Mouse (Mus musculus): ENCODE results near the gene 4931422A03Rik. TPM values are rescaled to one million over a fixed set of nuclear protein-coding genes. Genes with fewer than 3 reads are reported as not detected.

The 4931422A03Rik gene
- polyA plus RNA-seq, 1 experiment, result not detected

DNA sequence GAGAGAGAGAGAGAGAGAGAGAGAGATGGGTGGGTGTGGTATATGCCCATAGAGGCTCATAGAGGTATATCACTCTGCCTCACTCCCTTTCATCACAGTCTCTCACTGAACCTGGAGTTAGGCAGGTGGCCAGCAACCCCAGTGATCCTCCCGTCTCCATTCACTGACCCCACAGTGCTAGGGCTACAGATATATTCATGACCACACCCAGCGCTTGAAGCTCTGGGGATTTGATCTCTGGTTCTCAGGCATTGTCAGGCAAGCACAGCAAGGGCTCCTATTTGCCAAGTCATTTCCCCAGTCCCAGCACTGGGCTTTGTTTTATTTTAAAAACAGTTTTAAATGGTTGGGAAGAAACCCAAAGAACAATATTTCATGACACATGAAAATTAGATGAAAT is 96.1 kb downstream of the 4931422A03Rik start:
- Histone ChIP-seq H3K4me3 (ENCODE audit: insufficient read depth, low read length) (no peak overlapping the region), H3K4me1 (ENCODE audit: control insufficient read depth, insufficient read depth, low read length) (no peaks in the 10 kb centered on the region), H3K27ac (ENCODE audit: insufficient read depth, low read length) (no peak overlapping the region)
- no peak for TF ChIP-seq CTCF (IDR thresholded peaks at IDR 0.05; ENCODE audit: borderline replicate concordance, insufficient read depth, low read length)
- TF ChIP-seq POLR2A (IDR thresholded peaks at IDR 0.05; ENCODE audit: low read depth, low read length), result no peak

GRCm38 (mm10) chr2:103931511-103931911 is 96.7 kb downstream of the 4931422A03Rik start:
- no peak overlapping the region for H3K27ac ChIP-seq (ENCODE audit: insufficient read depth, low read length)
- no peak overlapping the region for H3K4me3 ChIP-seq (ENCODE audit: insufficient read depth, low read length)
- TF ChIP-seq POLR2A (IDR thresholded peaks at IDR 0.05; ENCODE audit: low read depth, low read length), result no peak
- no peak for TF ChIP-seq CTCF (IDR thresholded peaks at IDR 0.05; ENCODE audit: borderline replicate concordance, insufficient read depth, low read length)
- H3K4me1 ChIP-seq (ENCODE audit: control insufficient read depth, insufficient read depth, low read length), result no peaks in the 10 kb centered on the region

GRCm38 (mm10) chr2:103930306-103931019 is 97.7 kb downstream of the 4931422A03Rik start:
- no peak overlapping the region for H3K27ac ChIP-seq (ENCODE audit: insufficient read depth, low read length)
- no peak for TF ChIP-seq CTCF (IDR thresholded peaks at IDR 0.05; ENCODE audit: borderline replicate concordance, insufficient read depth, low read length)
- no peak for TF ChIP-seq POLR2A (IDR thresholded peaks at IDR 0.05; ENCODE audit: low read depth, low read length)
- H3K4me1 ChIP-seq (ENCODE audit: control insufficient read depth, insufficient read depth, low read length), result no peaks in the 10 kb centered on the region
- no peak overlapping the region for H3K4me3 ChIP-seq (ENCODE audit: insufficient read depth, low read length)

DNA sequence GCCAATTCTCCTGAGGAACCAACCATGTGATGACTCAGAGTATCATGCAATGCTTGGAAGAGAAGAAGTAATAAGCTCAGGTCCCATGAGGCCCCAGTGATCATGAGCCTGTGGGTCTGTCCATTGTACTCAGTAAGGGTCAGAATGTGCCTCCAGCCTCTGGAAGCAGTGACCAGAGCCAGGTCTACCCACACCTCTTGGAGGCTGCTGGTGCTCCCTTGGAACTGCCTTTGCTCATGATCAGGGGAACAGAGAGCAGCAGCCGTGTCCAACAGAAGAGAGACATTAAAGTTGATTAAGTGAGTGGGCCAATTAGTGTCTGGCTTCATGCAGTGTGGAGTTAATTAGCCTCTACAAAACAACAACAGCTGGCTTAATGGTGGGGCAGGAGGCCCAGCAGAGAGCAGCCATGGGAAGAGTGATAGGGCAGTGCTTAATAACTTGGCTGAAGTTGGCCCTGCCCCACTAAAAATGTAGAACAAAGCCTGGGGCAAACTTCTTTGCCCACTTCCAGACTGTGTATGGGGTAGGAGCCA is 100.5 kb downstream of the 4931422A03Rik start:
- TF ChIP-seq CTCF (IDR thresholded peaks at IDR 0.05; ENCODE audit: borderline replicate concordance, insufficient read depth, low read length) (no peak), POLR2A (IDR thresholded peaks at IDR 0.05; ENCODE audit: low read depth, low read length) (no peak)
- Histone ChIP-seq H3K27ac (ENCODE audit: insufficient read depth, low read length) (no peak overlapping the region), H3K4me1 (ENCODE audit: control insufficient read depth, insufficient read depth, low read length) (no peaks in the 10 kb centered on the region), H3K4me3 (ENCODE audit: insufficient read depth, low read length) (no peak overlapping the region)

GRCm38 (mm10) chr2:103926586-103927113 is 101.5 kb downstream of the 4931422A03Rik start:
- TF ChIP-seq POLR2A (IDR thresholded peaks at IDR 0.05; ENCODE audit: low read depth, low read length) (no peak), CTCF (IDR thresholded peaks at IDR 0.05; ENCODE audit: borderline replicate concordance, insufficient read depth, low read length) (no peak)
- Histone ChIP-seq H3K4me3 (ENCODE audit: insufficient read depth, low read length) (no peak overlapping the region), H3K27ac (ENCODE audit: insufficient read depth, low read length) (no peak overlapping the region), H3K4me1 (ENCODE audit: control insufficient read depth, insufficient read depth, low read length) (no peaks in the 10 kb centered on the region)

GRCm38 (mm10) chr2:103919488-103919887 is 108.7 kb downstream of the 4931422A03Rik start:
- no peak for TF ChIP-seq CTCF (IDR thresholded peaks at IDR 0.05; ENCODE audit: borderline replicate concordance, insufficient read depth, low read length)
- no peak for TF ChIP-seq POLR2A (IDR thresholded peaks at IDR 0.05; ENCODE audit: low read depth, low read length)
- Histone ChIP-seq H3K4me1 (ENCODE audit: control insufficient read depth, insufficient read depth, low read length) (no peaks in the 10 kb centered on the region), H3K4me3 (ENCODE audit: insufficient read depth, low read length) (no peak overlapping the region), H3K27ac (ENCODE audit: insufficient read depth, low read length) (no peak overlapping the region)

GRCm38 (mm10) chr2:103918375-103918774 is 109.8 kb downstream of the 4931422A03Rik start:
- TF ChIP-seq CTCF (IDR thresholded peaks at IDR 0.05; ENCODE audit: borderline replicate concordance, insufficient read depth, low read length) (no peak), POLR2A (IDR thresholded peaks at IDR 0.05; ENCODE audit: low read depth, low read length) (no peak)
- Histone ChIP-seq H3K4me3 (ENCODE audit: insufficient read depth, low read length) (no peak overlapping the region), H3K4me1 (ENCODE audit: control insufficient read depth, insufficient read depth, low read length) (no peaks in the 10 kb centered on the region), H3K27ac (ENCODE audit: insufficient read depth, low read length) (no peak overlapping the region)

GRCm38 (mm10) chr2:103917375-103917774 is 110.8 kb downstream of the 4931422A03Rik start:
- H3K4me1 ChIP-seq (ENCODE audit: control insufficient read depth, insufficient read depth, low read length), result no peaks in the 10 kb centered on the region
- no peak overlapping the region for H3K27ac ChIP-seq (ENCODE audit: insufficient read depth, low read length)
- H3K4me3 ChIP-seq (ENCODE audit: insufficient read depth, low read length), result no peak overlapping the region
- TF ChIP-seq POLR2A (IDR thresholded peaks at IDR 0.05; ENCODE audit: low read depth, low read length) (no peak), CTCF (IDR thresholded peaks at IDR 0.05; ENCODE audit: borderline replicate concordance, insufficient read depth, low read length) (no peak)

Other genes with a start within 250 kb of the 4931422A03Rik start
- gene Caprin1, start 230.7 kb downstream of the 4931422A03Rik start, polyA plus RNA-seq (2011; ENCODE audit: insufficient read length, low read depth, missing spikeins), result 463 and 498 TPM in 2 replicates
- 0.84 TPM in 1 of 2 replicates, not detected in the other for gene Lmo2, start 70.4 kb downstream of the 4931422A03Rik start, polyA plus RNA-seq (2011; ENCODE audit: insufficient read length, low read depth, missing spikeins)
- gene Fbxo3, start 640 bp downstream of the 4931422A03Rik start, polyA plus RNA-seq (2011; ENCODE audit: insufficient read length, low read depth, missing spikeins), result 39.9 and 43.5 TPM in 2 replicates
- gene Gm10912, start 37.5 kb upstream of the 4931422A03Rik start, polyA plus RNA-seq (2011; ENCODE audit: insufficient read length, low read depth, missing spikeins), result not detected in 2 replicates
- gene Gm10799, start 40.2 kb upstream of the 4931422A03Rik start, polyA plus RNA-seq (2011; ENCODE audit: insufficient read length, low read depth, missing spikeins), result not detected in 2 replicates
- 3.4 and 3.5 TPM in 2 replicates for gene Cd59b, start 41.5 kb upstream of the 4931422A03Rik start, polyA plus RNA-seq (2011; ENCODE audit: insufficient read length, low read depth, missing spikeins)
- 52.5 and 67.1 TPM in 2 replicates for gene Cd59a, start 67.4 kb upstream of the 4931422A03Rik start, polyA plus RNA-seq (2011; ENCODE audit: insufficient read length, low read depth, missing spikeins)
- gene A930018P22Rik, start 94.4 kb upstream of the 4931422A03Rik start, polyA plus RNA-seq (2011; ENCODE audit: insufficient read length, low read depth, missing spikeins), result not detected in 2 replicates